Mouse (Mus musculus) intestine, postnatal 0 days (tissue): Measurements from ENCODE around the gene Rorc. TPM values are rescaled to one million over a fixed set of nuclear protein-coding genes. Genes with fewer than 3 reads are reported as not detected.

Experiments used
- ATAC-seq: fragments of 200-750 bp; cut with Nextera tagmentation; 2 replicates; pipeline ENCODE4 v1.8.0; 2017; ENCODE audit warnings: mild to moderate bottlenecking, moderate TSS enrichment, moderate library complexity
- H3K27ac ChIP-seq: fragments of 300-500 bp; sonication (generic); 2 replicates; pipeline ENCODE4 v1.5.1; 2014; ENCODE audit warnings: mild to moderate bottlenecking, low read depth, low read length, moderate library complexity
- H3K27me3 ChIP-seq: fragments of 300-500 bp; sonication (generic); replicated peaks from 2 replicates; pipeline ENCODE4 v1.6.1; 2014; ENCODE audit warnings: low read length, mixed read lengths; ENCODE audit not compliant: control insufficient read depth, insufficient read depth
- H3K36me3 ChIP-seq: fragments of 300-500 bp; sonication (generic); 2 replicates; pipeline ENCODE4 v1.6.1; 2014; ENCODE audit warnings: mild to moderate bottlenecking, moderate library complexity; ENCODE audit not compliant: control insufficient read depth, insufficient read depth
- H3K4me1 ChIP-seq: fragments of 300-500 bp; sonication (generic); replicated peaks from 2 replicates; pipeline ENCODE4 v1.6.1; 2014; ENCODE audit warnings: antibody characterized with exemption, low read length, mixed read lengths; ENCODE audit not compliant: control insufficient read depth, insufficient read depth
- H3K4me2 ChIP-seq: fragments of 300-500 bp; sonication (generic); replicated peaks from 2 replicates; pipeline ENCODE4 v1.6.1; 2014; ENCODE audit warnings: low read depth, mild to moderate bottlenecking, moderate library complexity
- H3K4me3 ChIP-seq: fragments of 300-500 bp; sonication (generic); 2 replicates; pipeline ENCODE4 v1.5.1; 2014; ENCODE audit warnings: low read depth, low read length
- H3K9ac ChIP-seq: fragments of 300-500 bp; sonication (generic); 2 replicates; pipeline ENCODE4 v1.6.1; 2014; ENCODE audit warnings: mild to moderate bottlenecking, low read depth, low read length
- H3K9me3 ChIP-seq: fragments of 300-500 bp; sonication (generic); 2 replicates; pipeline ENCODE4 v1.6.1; 2016; ENCODE audit warnings: mixed run types; ENCODE audit not compliant: control insufficient read depth
- CTCF ChIP-seq: sonication (generic); IDR thresholded peaks from 2 replicates; pipeline ENCODE4 v1.5.1; 2016; ENCODE audit warnings: low read depth, mild to moderate bottlenecking, control low read depth, antibody characterized with exemption, moderate library complexity
- WGBS: fragments of 180-500 bp; shearing (Covaris S2); extraction: QIAGEN DNeasy Blood & Tissue Kit; methylation state at CpG from one replicate; pipeline ENCODE4 v1.1.7; 2014; 5-methylcytosine and 5-hydroxymethylcytosine counted together
- polyA plus RNA-seq: library from polyadenylated mRNA; unstranded; fragments of >200 nt; fragmentation: Nextera tagmentation; extraction: Ambion mirVana; gene quantifications from 2 replicates; pipeline ENCODE4 v1.2.1, GENCODE M21; 2015

The Rorc gene
- polyA plus RNA-seq, 1 experiment from 2014 or later: 25.5 TPM

- H3K4me1 ChIP-seq: no peaks in the 10 kb centered on the region
- H3K9ac ChIP-seq: 0 out of 2 replicates have a peak within 1 kb of the TSS, but pooled peaks have one; percentile 23
- H3K27ac ChIP-seq: no peak within 1 kb of the TSS
- no peak for TF ChIP-seq CTCF
- 73% methylated on average over 6 of the region's 6 CpGs for WGBS
- no peak within 1 kb of the TSS for H3K4me3 ChIP-seq
- H3K9me3 ChIP-seq: no peaks in the 10 kb centered on the region
- H3K4me2 ChIP-seq: peak within 1 kb of the TSS; percentile 33
- peaks cover 6% of the 10 kb centered on the region; the same call in 1 of the 2 replicates for H3K27me3 ChIP-seq
- no peak for ATAC-seq
- H3K36me3 ChIP-seq: peaks cover 8% of the 10 kb centered on the region; the same call in 1 of the 2 replicates
These were observed 25.6 kb downstream of the Rorc start, which contains the start of gene Lingo4 for GRCm38 (mm10) chr3:94398217-94398616. Gene Lingo4, plus strand, starts transcription at chr3:94398517.

DNA sequence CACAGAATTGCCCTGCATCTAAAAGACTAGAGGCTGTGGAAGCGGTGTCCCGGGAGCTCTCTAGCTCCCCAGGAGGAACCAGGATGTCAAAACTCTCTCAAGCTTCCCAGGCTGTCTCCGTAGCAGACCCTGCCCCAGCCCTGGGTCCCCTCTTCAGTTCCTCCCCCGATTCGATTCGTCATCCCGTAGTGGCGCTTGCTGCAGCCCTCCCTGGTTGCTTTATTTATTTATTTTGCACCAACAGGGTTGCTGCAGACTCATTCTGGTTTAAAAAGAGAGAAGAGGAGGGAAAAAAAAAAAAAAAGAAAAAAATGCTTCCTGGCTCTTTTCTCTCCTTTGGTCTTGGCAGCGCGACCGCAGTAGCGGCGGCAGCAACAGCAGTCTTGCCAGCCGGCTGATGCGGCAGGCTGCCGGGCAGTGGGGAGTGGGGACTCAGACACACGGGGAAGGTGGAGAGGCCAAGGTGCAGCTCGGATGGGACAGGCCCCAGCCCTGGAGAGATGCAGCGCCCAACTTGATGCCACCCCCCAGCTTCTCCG, 26.4 kb downstream of the Rorc start:
- WGBS: 5% methylated on average over 20 of the region's 20 CpGs
- Histone ChIP-seq H3K9me3 (no peaks in the 10 kb centered on the region), H3K4me2 (peak overlapping the region; percentile 33), H3K36me3 (peaks cover 7% of the 10 kb centered on the region; the same call in 1 of the 2 replicates), H3K4me3 (no peak overlapping the region), H3K4me1 (no peaks in the 10 kb centered on the region), H3K27ac (no peak overlapping the region), H3K27me3 (peaks cover 6% of the 10 kb centered on the region; the same call in 1 of the 2 replicates), H3K9ac (0 out of 2 replicates have a peak overlapping the region, but pooled peaks have one; percentile 23)
- peak; percentile 34 for TF ChIP-seq CTCF
- no peak for ATAC-seq

DNA sequence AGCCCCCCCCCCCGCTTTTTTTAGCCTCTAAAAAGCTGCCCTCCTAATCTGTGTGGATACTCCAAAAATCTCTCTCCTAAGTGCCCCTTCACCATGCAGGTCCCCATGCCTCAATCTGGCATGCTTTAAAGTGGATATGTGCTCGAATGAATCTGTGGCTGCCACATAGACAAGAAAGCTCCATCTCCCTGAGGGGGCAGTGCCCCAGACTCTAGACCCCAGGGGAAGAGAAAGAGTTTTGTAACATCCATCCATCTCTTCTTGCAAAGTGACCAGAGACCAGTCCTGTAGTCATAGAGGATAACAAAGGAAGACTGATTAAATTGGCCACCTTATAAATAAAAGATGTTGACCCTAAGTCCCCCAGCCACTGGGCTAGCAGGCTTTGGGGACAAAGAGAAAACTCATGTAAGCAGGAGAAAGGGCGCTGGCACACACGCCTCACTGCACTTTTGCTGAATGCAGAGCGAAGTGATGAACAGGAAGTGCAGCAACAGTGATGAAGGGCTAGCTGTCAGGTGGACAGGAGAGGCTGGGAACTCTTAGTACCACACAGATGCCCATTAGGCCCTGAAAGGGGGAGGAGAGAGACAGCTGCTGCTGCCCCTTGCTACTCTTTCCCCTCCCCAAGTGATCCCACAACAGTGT, 27.2 kb downstream of the Rorc start:
- H3K9me3 ChIP-seq: no peaks in the 10 kb centered on the region
- H3K36me3 ChIP-seq: peaks cover 7% of the 10 kb centered on the region; the same call in 1 of the 2 replicates
- no peaks in the 10 kb centered on the region for H3K4me1 ChIP-seq
- H3K27ac ChIP-seq: no peak overlapping the region
- no peak for ATAC-seq
- peaks cover 6% of the 10 kb centered on the region; the same call in 1 of the 2 replicates for H3K27me3 ChIP-seq
- H3K9ac ChIP-seq: no peak overlapping the region
- TF ChIP-seq CTCF: no peak
- H3K4me3 ChIP-seq: no peak overlapping the region
- no peak overlapping the region for H3K4me2 ChIP-seq
- WGBS: 46% methylated on average over 5 of the region's 5 CpGs

DNA sequence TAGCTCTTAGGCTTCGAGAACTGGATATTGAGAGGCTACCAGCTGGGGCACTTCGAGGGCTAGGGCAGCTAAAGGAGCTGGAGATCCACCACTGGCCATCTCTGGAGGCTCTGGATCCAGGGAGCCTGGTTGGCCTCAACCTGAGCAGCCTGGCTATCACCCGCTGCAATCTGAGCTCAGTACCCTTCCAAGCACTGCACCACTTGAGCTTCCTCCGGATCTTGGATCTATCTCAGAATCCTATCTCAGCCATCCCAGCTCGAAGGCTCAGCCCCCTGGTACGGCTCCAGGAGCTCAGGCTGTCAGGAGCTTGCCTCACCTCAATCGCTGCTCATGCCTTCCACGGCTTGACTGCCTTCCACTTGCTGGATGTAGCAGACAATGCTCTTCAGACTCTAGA, 29.9 kb downstream of the Rorc start:
- no peak overlapping the region for H3K4me3 ChIP-seq
- peaks cover 6% of the 10 kb centered on the region; the same call in 1 of the 2 replicates for H3K27me3 ChIP-seq
- no peak for TF ChIP-seq CTCF
- no peaks in the 10 kb centered on the region for H3K9me3 ChIP-seq
- no peak overlapping the region for H3K4me2 ChIP-seq
- WGBS: 69% methylated on average over 8 of the region's 8 CpGs
- no peak overlapping the region for H3K27ac ChIP-seq
- no peaks in the 10 kb centered on the region for H3K4me1 ChIP-seq
- no peak overlapping the region for H3K9ac ChIP-seq
- ATAC-seq: no peak
- no peaks in the 10 kb centered on the region for H3K36me3 ChIP-seq

DNA sequence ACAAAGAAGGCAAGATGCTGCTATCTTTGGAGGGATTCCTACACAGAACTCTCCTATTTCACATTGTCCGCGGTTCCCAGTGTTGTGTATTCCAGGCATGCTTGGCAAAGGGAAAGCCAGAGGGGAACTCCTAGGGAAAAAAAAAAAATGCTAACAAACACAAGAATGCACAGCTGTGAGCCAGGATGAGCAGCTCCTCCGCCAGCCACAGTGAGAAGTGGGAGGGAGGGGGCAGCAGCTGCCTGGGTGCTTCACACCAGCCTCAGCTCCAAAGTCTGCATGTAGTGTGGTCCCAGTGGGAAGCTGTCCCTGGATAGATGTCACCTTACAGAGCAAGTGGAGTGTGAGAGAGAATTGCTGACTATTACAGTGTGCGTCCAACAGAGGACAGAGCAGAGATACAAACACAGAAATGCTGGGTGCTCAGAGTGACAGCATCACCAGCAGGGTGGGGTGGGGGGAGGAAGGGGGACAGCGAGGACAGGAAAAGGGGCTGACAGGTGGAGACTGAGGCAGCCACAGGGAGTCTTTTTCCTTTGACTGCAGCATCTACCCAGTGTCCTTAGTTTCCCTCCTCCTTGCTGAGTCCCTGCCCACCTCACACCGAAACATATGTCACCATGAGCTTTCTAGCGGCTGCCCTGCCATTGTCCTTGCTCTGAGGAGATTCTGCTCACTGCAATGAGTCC, 31.9 kb downstream of the Rorc start:
- Histone ChIP-seq H3K9ac (no peak overlapping the region), H3K36me3 (no peaks in the 10 kb centered on the region), H3K27me3 (peaks cover 6% of the 10 kb centered on the region; the same call in 1 of the 2 replicates), H3K4me1 (no peaks in the 10 kb centered on the region), H3K27ac (no peak overlapping the region), H3K4me2 (no peak overlapping the region), H3K4me3 (no peak overlapping the region), H3K9me3 (no peaks in the 10 kb centered on the region)
- no peak for TF ChIP-seq CTCF
- WGBS: 22% methylated on average over 7 of the region's 7 CpGs
- ATAC-seq: no peak

- Histone ChIP-seq H3K36me3 (no peaks in the 10 kb centered on the region), H3K9ac (no peak overlapping the region), H3K27ac (no peak overlapping the region), H3K4me3 (no peak overlapping the region), H3K9me3 (no peaks in the 10 kb centered on the region), H3K4me1 (no peaks in the 10 kb centered on the region), H3K4me2 (no peak overlapping the region), H3K27me3 (peaks cover 3% of the 10 kb centered on the region; the same call in 1 of the 2 replicates)
- WGBS: 62% methylated on average over 4 of the region's 4 CpGs
- no peak for ATAC-seq
- TF ChIP-seq CTCF: no peak
These were observed 33.0 kb downstream of the Rorc start for GRCm38 (mm10) chr3:94405561-94405960.
